Mouse (Mus musculus) embryonic fibroblast, embryonic 13.5 days (primary cell): ENCODE data around the gene Mrps34. TPM values are rescaled to one million over a fixed set of nuclear protein-coding genes. Genes with fewer than 3 reads are reported as not detected.

Source experiments
- H3K27ac ChIP-seq: 2 replicates; pipeline ENCODE4 v1.5.1; 2012; ENCODE audit warnings: low read length, control low read depth, inconsistent platforms; ENCODE audit not compliant: insufficient read depth
- H3K4me1 ChIP-seq: 2 replicates; pipeline ENCODE4 v1.6.1; 2011; ENCODE audit warnings: low read length; ENCODE audit not compliant: control insufficient read depth, insufficient read depth
- H3K4me3 ChIP-seq: 2 replicates; pipeline ENCODE4 v1.5.1; 2011; ENCODE audit warnings: mild to moderate bottlenecking, control low read depth, low read length; ENCODE audit not compliant: insufficient read depth
- CTCF ChIP-seq: IDR thresholded peaks from 2 replicates; pipeline ENCODE4 v1.5.1; 2011; ENCODE audit warnings: mild to moderate bottlenecking, control low read depth, low read length, moderate library complexity, borderline replicate concordance; ENCODE audit not compliant: insufficient read depth
- POLR2A ChIP-seq: IDR thresholded peaks from 2 replicates; pipeline ENCODE4 v1.6.1; 2011; ENCODE audit warnings: low read depth, mild to moderate bottlenecking, control low read depth, low read length, moderate library complexity
- polyA plus RNA-seq: library from polyadenylated mRNA; stranded (reverse); fragments of >200 nt; gene quantifications from 2 replicates; pipeline ENCODE4 v1.2.4, GENCODE M21; 2011; ENCODE audit warnings: low read depth; ENCODE audit not compliant: missing spikeins, insufficient read length

Gene Mrps34
- polyA plus RNA-seq, 1 experiment = 25.5 TPM

- no peaks in the 10 kb centered on the region; the same call in 1 of the 2 replicates for H3K4me1 ChIP-seq
- no peak overlapping the region for H3K4me3 ChIP-seq
- TF ChIP-seq POLR2A = no peak
- TF ChIP-seq CTCF = no peak
- no peak overlapping the region for H3K27ac ChIP-seq
These were observed 17.4 kb upstream of the Mrps34 start for GRCm38 (mm10) chr17:24877336-24878116.

DNA sequence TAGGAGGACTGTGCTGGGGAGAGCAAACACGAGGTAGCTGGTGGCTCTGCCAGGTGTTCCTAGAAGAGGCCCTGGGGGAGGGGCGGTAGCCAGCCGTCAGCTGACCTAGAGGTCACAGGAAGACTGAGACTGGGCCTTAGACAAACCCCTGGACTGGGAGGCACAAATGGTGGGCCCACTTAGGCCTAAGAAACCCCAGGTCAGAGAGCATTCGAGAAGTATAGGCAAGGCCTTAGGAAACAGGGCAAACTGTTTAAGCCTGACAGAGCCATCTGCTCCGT is 16.9 kb upstream of the Mrps34 start:
- H3K4me1 ChIP-seq = no peaks in the 10 kb centered on the region; the same call in 1 of the 2 replicates
- H3K27ac ChIP-seq = no peak overlapping the region
- no peak overlapping the region for H3K4me3 ChIP-seq
- TF ChIP-seq POLR2A (no peak), CTCF (no peak)

DNA sequence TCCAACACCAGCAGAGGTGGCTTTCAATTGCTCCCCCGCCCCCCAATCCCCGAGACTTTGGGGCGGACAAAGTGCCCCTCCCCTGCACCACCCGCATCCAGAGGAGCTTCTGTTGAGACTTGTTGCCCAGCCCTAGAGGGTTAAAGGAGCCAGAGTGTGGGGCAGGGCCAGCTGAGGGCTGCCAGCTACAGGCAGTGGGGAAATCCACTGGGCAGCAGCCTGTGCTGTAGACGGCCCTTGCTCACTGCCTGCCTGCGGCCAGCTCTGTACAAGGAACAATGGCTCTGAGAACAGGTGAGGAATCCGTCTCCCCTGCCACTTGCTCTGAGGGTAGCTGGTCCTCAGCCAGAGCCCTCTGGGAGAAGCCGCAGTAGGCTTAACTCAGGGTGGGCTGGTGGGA is 16.4 kb upstream of the Mrps34 start:
- TF ChIP-seq CTCF (no peak), POLR2A (no peak)
- Histone ChIP-seq H3K27ac (no peak overlapping the region), H3K4me1 (no peaks in the 10 kb centered on the region; the same call in 1 of the 2 replicates), H3K4me3 (no peak overlapping the region)

DNA sequence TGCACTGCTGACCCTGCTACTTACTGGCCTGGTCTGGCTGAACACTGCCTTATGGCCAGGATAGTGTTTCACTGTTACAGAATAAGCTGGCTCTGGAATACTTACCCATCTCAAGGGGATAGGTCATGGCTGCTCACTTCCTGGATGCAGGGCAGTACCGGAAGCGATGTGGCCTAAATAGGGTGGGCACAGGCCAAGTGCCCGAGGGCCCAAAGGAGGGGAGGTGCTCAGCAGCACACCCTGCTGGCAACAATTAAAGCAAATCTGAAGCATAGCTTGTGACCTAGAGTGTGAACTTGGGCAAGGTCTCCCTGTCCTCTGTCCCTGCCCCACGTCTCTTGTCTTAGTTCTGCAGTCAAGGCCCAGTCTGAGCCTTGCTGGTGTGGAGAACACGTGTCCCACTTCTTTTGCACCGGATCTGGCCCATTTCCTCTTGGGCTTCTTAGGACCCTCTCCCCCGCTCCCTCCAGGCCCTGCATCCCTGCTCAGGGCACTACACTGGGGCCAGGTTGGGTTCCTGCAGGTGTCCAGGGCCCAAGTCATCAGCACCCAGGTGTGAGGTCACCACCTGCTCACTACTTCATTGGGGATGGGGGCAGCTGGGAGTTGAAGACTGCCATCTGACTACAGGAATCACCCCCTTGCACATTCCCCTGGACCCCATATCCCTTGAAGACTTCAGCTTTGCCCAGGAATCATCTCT is 13.0 kb upstream of the Mrps34 start:
- Histone ChIP-seq H3K4me3 (no peak overlapping the region), H3K27ac (no peak overlapping the region), H3K4me1 (no peaks in the 10 kb centered on the region)
- TF ChIP-seq CTCF (peak; percentile 57), POLR2A (no peak)

DNA sequence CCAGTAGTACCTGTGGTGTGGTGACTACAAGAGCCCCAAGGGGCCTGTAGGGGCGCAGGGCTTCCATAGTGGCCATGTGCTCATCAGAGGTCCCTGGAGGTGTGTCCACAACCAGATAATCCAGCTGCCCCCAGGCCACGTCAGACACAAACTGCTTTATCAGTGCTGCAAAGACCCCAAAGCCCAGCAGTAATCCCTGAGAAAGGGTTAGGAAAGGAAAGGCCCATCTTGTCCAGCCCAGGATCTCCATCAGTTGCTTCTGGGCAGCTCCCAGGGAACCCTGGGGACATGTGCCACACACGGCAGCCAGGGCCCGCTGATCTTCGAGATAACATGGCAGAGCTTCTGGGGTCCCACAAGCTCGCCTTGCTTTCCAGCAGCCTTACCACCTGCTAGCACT is 10.5 kb upstream of the Mrps34 start:
- TF ChIP-seq POLR2A (no peak), CTCF (no peak)
- Histone ChIP-seq H3K4me3 (no peak overlapping the region), H3K4me1 (peaks cover 2% of the 10 kb centered on the region; the same call in 1 of the 2 replicates), H3K27ac (no peak overlapping the region)

DNA sequence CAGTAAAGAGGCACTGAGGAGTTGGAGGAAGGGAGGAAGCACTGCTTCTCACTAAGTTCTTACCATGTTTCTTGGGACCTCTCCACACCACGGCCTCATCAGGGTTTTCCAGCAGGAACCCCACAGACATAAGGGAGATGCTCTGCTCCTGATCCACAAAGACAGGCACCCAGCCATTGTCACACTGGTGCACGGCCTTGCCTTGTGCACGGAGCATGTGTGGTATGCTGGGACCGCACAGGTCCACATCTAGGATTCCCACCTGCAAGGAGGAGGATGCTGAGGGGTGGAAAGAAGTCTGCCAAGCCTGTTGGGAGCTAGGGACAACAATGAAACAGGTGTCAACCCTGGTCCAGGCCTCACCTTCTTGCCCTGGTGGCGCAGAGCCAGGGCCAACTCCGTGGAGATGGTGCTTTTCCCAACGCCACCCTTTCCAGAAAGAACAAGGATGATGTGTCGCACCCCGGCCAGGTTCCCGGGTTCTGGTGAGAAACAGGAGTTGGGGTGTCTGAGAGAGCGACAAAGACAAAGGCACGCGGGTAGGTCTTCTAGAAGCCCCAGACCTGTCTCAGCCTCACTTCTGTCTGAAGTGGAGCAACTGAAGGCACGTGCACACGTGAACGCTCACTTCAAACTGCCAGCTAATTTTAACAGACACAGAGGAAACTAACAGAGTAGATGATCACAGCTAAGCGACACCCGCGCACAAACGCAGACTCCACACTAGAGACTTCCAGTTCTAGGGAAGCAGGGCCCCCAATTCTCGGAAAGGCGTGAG is 9.4 kb upstream of the Mrps34 start:
- no peak overlapping the region for H3K27ac ChIP-seq
- H3K4me3 ChIP-seq = peak overlapping the region; percentile 88
- peaks cover 2% of the 10 kb centered on the region; the same call in 1 of the 2 replicates for H3K4me1 ChIP-seq
- TF ChIP-seq POLR2A = no peak
- TF ChIP-seq CTCF = no peak

DNA sequence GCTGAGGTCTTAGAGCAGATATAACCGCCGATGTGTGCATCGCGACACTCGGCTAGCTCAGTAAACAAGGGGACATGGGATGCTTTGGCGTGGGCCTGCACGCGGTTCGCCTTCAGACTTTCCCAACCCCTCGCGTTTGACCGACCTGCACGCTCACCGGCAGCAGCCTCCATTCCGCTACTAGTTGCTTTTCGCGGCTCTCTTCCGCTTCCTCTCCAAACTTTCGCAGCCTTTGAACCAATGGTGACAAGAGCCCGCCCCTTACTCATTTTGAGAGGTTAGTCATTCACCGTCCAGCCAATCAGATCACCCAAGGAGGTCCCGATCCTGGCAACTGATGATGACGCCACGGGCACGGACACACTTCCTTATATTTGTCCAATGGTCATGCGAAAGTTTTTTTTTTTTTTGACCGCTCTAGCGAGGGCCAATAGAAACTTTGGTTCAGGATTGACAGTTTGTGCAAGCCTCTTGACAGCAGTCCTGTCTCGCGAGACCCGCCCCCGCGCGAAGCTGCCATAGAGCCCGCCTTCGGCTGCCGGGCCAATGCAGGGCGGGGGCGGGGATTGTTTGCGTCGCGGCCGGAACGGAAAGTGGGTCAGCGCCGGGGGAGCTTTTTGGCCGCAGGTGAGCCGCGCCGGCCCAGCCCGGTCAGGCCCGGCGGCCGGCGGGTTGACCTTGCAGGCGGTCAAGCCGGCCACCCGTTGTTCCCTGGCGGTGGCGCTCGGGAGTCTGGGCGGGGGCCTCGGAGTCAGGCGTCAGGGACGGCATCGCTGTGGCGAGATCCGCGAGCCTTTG is 8.6 kb upstream of the Mrps34 start, which contains the start of the genes Nubp2 and Spsb3:
Gene Nubp2 (minus strand): TSS at position 216 of the 798 bp plus-strand sequence.
Gene Spsb3 (plus strand): TSS at position 510 of the 798 bp plus-strand sequence.
- no peak within 1 kb of the TSS for H3K27ac ChIP-seq
- peak; percentile 85 for TF ChIP-seq POLR2A
- TF ChIP-seq CTCF = no peak
- peak within 1 kb of the TSS; percentile 88 for H3K4me3 ChIP-seq
- H3K4me1 ChIP-seq = peaks cover 2% of the 10 kb centered on the region; the same call in 1 of the 2 replicates

- TF ChIP-seq CTCF (no peak), POLR2A (no peak)
- peak overlapping the region; percentile 85 for H3K4me3 ChIP-seq
- no peak overlapping the region for H3K27ac ChIP-seq
- H3K4me1 ChIP-seq = peaks cover 2% of the 10 kb centered on the region; the same call in 1 of the 2 replicates
These were observed 8.0 kb upstream of the Mrps34 start for GRCm38 (mm10) chr17:24886932-24887271.

GRCm38 (mm10) chr17:24887291-24888080 is 7.4 kb upstream of the Mrps34 start:
- TF ChIP-seq POLR2A (peak; percentile 28; the same call in 1 of the 2 replicates), CTCF (no peak)
- Histone ChIP-seq H3K4me1 (peaks cover 2% of the 10 kb centered on the region; the same call in 1 of the 2 replicates), H3K27ac (no peak overlapping the region), H3K4me3 (peak overlapping the region; percentile 85)
